Mouse (Mus musculus) erythroblast, embryonic 14.5 days (primary cell): ENCODE data around the gene Plppr1.

Experiments used
- GATA1 ChIP-seq: IDR thresholded peaks from 2 replicates; pipeline ENCODE4 v1.6.1; 2012; ENCODE audit warnings: low read length, inconsistent platforms, mixed read lengths
- TAL1 ChIP-seq: IDR thresholded peaks from 3 replicates; pipeline ENCODE4 v1.6.1; 2012; ENCODE audit warnings: low read length, inconsistent platforms, mixed read lengths

GRCm38 (mm10) chr4:49149251-49149650, 90.2 kb downstream of the Plppr1 start:
- TF ChIP-seq GATA1 = no peak
- TF ChIP-seq TAL1 = no peak
